Mouse (Mus musculus): ENCODE measurements around the gene Htr3b.

Gene Htr3b

GRCm38 (mm10) chr9:48947565-48947964 is 17.2 kb downstream of the Htr3b start:
- in situ Hi-C loops (cut with MboI; ENCODE audit: low pct_unique_long_range_greater_than_20kb in 1 of 2, low sequenced_read_pairs in 2 of 2, unreplicated experiment in 1 of 2), result no loop called here

GRCm38 (mm10) chr9:48942349-48942748 is 22.4 kb downstream of the Htr3b start:
- in situ Hi-C loops (cut with MboI; ENCODE audit: low pct_unique_long_range_greater_than_20kb in 1 of 2, low sequenced_read_pairs in 2 of 2, unreplicated experiment in 1 of 2), result no loop called here

GRCm38 (mm10) chr9:48929436-48929835 is 35.4 kb downstream of the Htr3b start:
- in situ Hi-C loops (cut with MboI; ENCODE audit: low pct_unique_long_range_greater_than_20kb in 1 of 2, low sequenced_read_pairs in 2 of 2, unreplicated experiment in 1 of 2), result no loop called here

- in situ Hi-C loops (cut with MboI; ENCODE audit: low pct_unique_long_range_greater_than_20kb in 1 of 2, low sequenced_read_pairs in 2 of 2, unreplicated experiment in 1 of 2), result no loop called here
These were observed 36.0 kb downstream of the Htr3b start for GRCm38 (mm10) chr9:48928781-48929180.

GRCm38 (mm10) chr9:48916011-48916788 is 48.6 kb downstream of the Htr3b start:
- in situ Hi-C loops (cut with MboI; ENCODE audit: low pct_unique_long_range_greater_than_20kb in 1 of 2, low sequenced_read_pairs in 2 of 2, unreplicated experiment in 1 of 2), result no loop called here

GRCm38 (mm10) chr9:48910885-48911537 is 53.8 kb downstream of the Htr3b start, which contains the start of gene Htr3a:
Gene Htr3a, minus strand, starts transcription at chr9:48911099.
- in situ Hi-C loops (cut with MboI; ENCODE audit: low pct_unique_long_range_greater_than_20kb in 1 of 2, low sequenced_read_pairs in 2 of 2, unreplicated experiment in 1 of 2), result no loop called here

- in situ Hi-C loops (cut with MboI; ENCODE audit: low pct_unique_long_range_greater_than_20kb in 1 of 2, low sequenced_read_pairs in 2 of 2, unreplicated experiment in 1 of 2), result no loop called here
These were observed 60.4 kb downstream of the Htr3b start for GRCm38 (mm10) chr9:48904421-48904820.

- in situ Hi-C loops (cut with MboI; ENCODE audit: low pct_unique_long_range_greater_than_20kb in 1 of 2, low sequenced_read_pairs in 2 of 2, unreplicated experiment in 1 of 2), result no loop called here
These were observed 61.0 kb downstream of the Htr3b start for GRCm38 (mm10) chr9:48903766-48904165.

- in situ Hi-C loops (cut with MboI; ENCODE audit: low pct_unique_long_range_greater_than_20kb in 1 of 2, low sequenced_read_pairs in 2 of 2, unreplicated experiment in 1 of 2), result loop anchor here in 1 of 2 experiments (10.0 kb wide), 1 partner anchor 254 kb away; no protein-coding TSS in a partner anchor
These were observed 66.2 kb downstream of the Htr3b start for GRCm38 (mm10) chr9:48898551-48898950.

- in situ Hi-C loops (cut with MboI; ENCODE audit: low pct_unique_long_range_greater_than_20kb in 1 of 2, low sequenced_read_pairs in 2 of 2, unreplicated experiment in 1 of 2), result loop anchor here in 1 of 2 experiments (10.0 kb wide), 1 partner anchor 251 kb away; no protein-coding TSS in a partner anchor
These were observed 68.8 kb downstream of the Htr3b start for GRCm38 (mm10) chr9:48895819-48896536.

GRCm38 (mm10) chr9:48894755-48895154 is 70.0 kb downstream of the Htr3b start:
- in situ Hi-C loops (cut with MboI; ENCODE audit: low pct_unique_long_range_greater_than_20kb in 1 of 2, low sequenced_read_pairs in 2 of 2, unreplicated experiment in 1 of 2), result loop anchor here in 1 of 2 experiments (10.0 kb wide), 1 partner anchor 250 kb away; no protein-coding TSS in a partner anchor

- in situ Hi-C loops (cut with MboI; ENCODE audit: low pct_unique_long_range_greater_than_20kb in 1 of 2, low sequenced_read_pairs in 2 of 2, unreplicated experiment in 1 of 2), result loop anchor here in 1 of 2 experiments (10.0 kb wide), 1 partner anchor 249 kb away; no protein-coding TSS in a partner anchor
These were observed 70.8 kb downstream of the Htr3b start for GRCm38 (mm10) chr9:48893986-48894385.

- in situ Hi-C loops (cut with MboI; ENCODE audit: low pct_unique_long_range_greater_than_20kb in 1 of 2, low sequenced_read_pairs in 2 of 2, unreplicated experiment in 1 of 2), result no loop called here
These were observed 75.7 kb downstream of the Htr3b start for GRCm38 (mm10) chr9:48889093-48889492.
